Mouse (Mus musculus): ENCODE measurements around the gene Cma2. TPM values are rescaled to one million over a fixed set of nuclear protein-coding genes. Genes with fewer than 3 reads are reported as not detected.

Gene Cma2
- not detected in 2 replicates for polyA plus RNA-seq (2012; ENCODE audit: low replicate concordance)

DNA sequence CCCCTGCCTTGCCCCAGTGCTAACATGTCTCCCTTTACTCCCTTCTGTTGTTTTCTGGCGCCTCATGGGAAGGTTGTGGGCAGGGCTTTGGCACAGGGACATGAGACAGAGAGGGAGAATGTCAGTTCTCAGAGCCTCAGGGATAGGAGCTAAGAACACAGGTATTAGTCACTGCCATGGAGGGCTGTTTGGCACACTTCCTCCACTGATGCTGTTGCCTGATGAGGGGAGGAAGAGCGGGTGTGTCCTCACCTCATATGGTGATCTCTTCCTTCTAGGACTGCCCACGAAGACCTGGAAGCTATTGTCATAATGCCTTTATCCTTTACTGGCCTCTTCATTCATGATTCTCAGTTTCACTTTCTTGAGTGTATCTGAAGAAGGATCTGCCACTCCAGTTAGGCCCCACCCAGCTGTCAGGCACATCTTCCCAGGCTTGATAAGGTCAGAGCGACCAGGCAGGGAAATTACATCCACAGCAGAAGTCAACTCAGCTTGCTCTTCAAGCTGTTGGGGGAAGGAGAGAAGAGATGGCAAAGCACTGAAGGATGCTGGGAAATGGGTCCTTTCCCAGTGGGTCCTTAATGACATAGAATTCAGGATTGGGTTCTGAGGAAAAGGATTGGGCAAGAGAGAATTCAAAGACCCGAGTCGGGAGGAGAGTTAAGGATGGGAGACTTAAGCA is at the start of gene Cma2:
Cma2 (plus strand) TSS at position 635 of the 685 bp plus-strand sequence.

DNA sequence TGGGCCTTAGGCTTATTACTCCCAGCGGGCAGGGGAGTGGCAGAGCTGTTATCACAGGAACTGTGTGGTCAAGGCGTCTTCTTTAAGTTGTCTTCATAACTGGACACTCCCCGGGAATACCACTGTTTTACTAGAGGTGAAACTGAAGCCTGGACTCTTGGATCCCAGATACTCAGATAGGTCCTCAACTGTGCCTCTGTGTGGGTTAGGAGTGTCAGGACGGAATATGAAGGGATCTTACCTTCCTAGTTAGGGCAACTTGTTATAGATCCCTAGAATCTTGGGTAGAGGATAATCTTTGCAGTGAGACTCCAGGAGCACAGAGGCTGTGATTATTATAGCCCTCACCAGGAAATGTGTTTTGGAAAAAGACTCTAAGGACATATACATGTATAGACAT is 6.2 kb upstream of the Cma2 start, which contains the start of gene Cma1:
Cma1 (minus strand) TSS at position 101 of the 400 bp plus-strand sequence.

DNA sequence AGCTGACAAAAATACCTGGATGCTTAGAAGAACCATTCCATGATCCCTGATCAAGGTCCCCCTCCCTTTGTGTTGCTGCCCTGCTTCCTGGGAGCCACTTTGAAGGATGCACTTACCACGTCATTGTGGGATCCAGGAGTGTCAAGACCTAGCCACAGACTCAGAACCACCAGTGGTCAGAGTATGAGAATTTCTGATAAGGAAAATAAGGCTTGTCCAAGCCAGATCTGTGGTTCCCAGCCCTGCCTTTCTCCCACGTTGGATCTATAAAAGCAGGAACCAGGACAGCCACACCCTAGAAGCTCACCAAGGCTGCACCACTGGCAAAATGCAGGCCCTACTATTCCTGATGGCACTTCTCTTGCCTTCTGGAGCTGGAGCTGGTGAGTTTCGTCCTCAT is 66.9 kb downstream of the Cma2 start, which contains the start of gene Mcpt1:
Mcpt1 (plus strand) TSS at position 301 of the 400 bp plus-strand sequence.

Other genes starting within 250 kb of the Cma2 start
- 13.8 and 16.6 TPM in 2 replicates for gene Tgm1, start 237.1 kb upstream of the Cma2 start, polyA plus RNA-seq (2012; ENCODE audit: low replicate concordance)
- gene Rabggta, start 228.7 kb upstream of the Cma2 start, polyA plus RNA-seq (2012; ENCODE audit: low replicate concordance), result 27.4 and 45.7 TPM in 2 replicates
- 8.3 and 9.9 TPM in 2 replicates for gene Dhrs1, start 205.3 kb upstream of the Cma2 start, polyA plus RNA-seq (2012; ENCODE audit: low replicate concordance)
- gene Nop9, start 205.3 kb upstream of the Cma2 start, polyA plus RNA-seq (2012; ENCODE audit: low replicate concordance), result 16.1 and 20.1 TPM in 2 replicates
- gene Cideb, start 192.5 kb upstream of the Cma2 start, polyA plus RNA-seq (2012; ENCODE audit: low replicate concordance), result 0.11 and 0.15 TPM in 2 replicates
- gene Ltb4r2, start 189.6 kb upstream of the Cma2 start, polyA plus RNA-seq (2012; ENCODE audit: low replicate concordance), result 0.13 and 0.56 TPM in 2 replicates
- gene Ltb4r1, start 185.0 kb upstream of the Cma2 start, polyA plus RNA-seq (2012; ENCODE audit: low replicate concordance), result 4.6 and 38.8 TPM in 2 replicates
- 0.45 and 1.2 TPM in 2 replicates for gene Adcy4, start 166.9 kb upstream of the Cma2 start, polyA plus RNA-seq (2012; ENCODE audit: low replicate concordance)
- gene Ripk3, start 162.1 kb upstream of the Cma2 start, polyA plus RNA-seq (2012; ENCODE audit: low replicate concordance), result 43.4 and 85.4 TPM in 2 replicates
- 0.08 and 0.16 TPM in 2 replicates for gene Nfatc4, start 127.8 kb upstream of the Cma2 start, polyA plus RNA-seq (2012; ENCODE audit: low replicate concordance)
- 0.58 and 0.74 TPM in 2 replicates for gene Nynrin, start 97.0 kb upstream of the Cma2 start, polyA plus RNA-seq (2012; ENCODE audit: low replicate concordance)
- gene Cbln3, start 66.6 kb upstream of the Cma2 start, polyA plus RNA-seq (2012; ENCODE audit: low replicate concordance), result 0.03 and 0.25 TPM in 2 replicates
- gene Khnyn, start 66.0 kb upstream of the Cma2 start, polyA plus RNA-seq (2012; ENCODE audit: low replicate concordance), result 32.4 and 55.4 TPM in 2 replicates
- 13.1 and 24.5 TPM in 2 replicates for gene Sdr39u1, start 50.7 kb upstream of the Cma2 start, polyA plus RNA-seq (2012; ENCODE audit: low replicate concordance)
- gene Cma1, start 6.3 kb upstream of the Cma2 start, polyA plus RNA-seq (2012; ENCODE audit: low replicate concordance), result 0.73 and 2.0 TPM in 2 replicates
- 0.82 TPM in 1 of 2 replicates, not detected in the other for gene Mcpt1, start 67.0 kb downstream of the Cma2 start, polyA plus RNA-seq (2012; ENCODE audit: low replicate concordance)
- gene Mcpt9, start 79.5 kb downstream of the Cma2 start, polyA plus RNA-seq (2012; ENCODE audit: low replicate concordance), result not detected in 2 replicates
- gene Mcpt2, start 91.1 kb downstream of the Cma2 start, polyA plus RNA-seq (2012; ENCODE audit: low replicate concordance), result 0.11 TPM in 1 of 2 replicates, not detected in the other
- gene Mcpt4, start 111.3 kb downstream of the Cma2 start, polyA plus RNA-seq (2012; ENCODE audit: low replicate concordance), result 11.9 TPM in 1 of 2 replicates, not detected in the other
- 0.50 and 1.1 TPM in 2 replicates for gene Mcpt8, start 134.3 kb downstream of the Cma2 start, polyA plus RNA-seq (2012; ENCODE audit: low replicate concordance)
- gene Ctsg, start 151.6 kb downstream of the Cma2 start, polyA plus RNA-seq (2012; ENCODE audit: low replicate concordance), result 1.4 and 2.0 TPM in 2 replicates
- not detected in 2 replicates for gene Gzme, start 169.6 kb downstream of the Cma2 start, polyA plus RNA-seq (2012; ENCODE audit: low replicate concordance)
- not detected in 2 replicates for gene Gzmd, start 181.6 kb downstream of the Cma2 start, polyA plus RNA-seq (2012; ENCODE audit: low replicate concordance)
- gene Gzmg, start 208.6 kb downstream of the Cma2 start, polyA plus RNA-seq (2012; ENCODE audit: low replicate concordance), result not detected in 2 replicates
- not detected in 2 replicates for gene Gzmn, start 223.6 kb downstream of the Cma2 start, polyA plus RNA-seq (2012; ENCODE audit: low replicate concordance)